Mouse (Mus musculus) heart, postnatal 0 days (tissue): ENCODE data around the gene Hk2. TPM values are rescaled to one million over a fixed set of nuclear protein-coding genes. Genes with fewer than 3 reads are reported as not detected.

ENCODE experiments used
- ATAC-seq: fragments of 200-750 bp; cut with Nextera tagmentation; 2 replicates; pipeline ENCODE4 v1.8.0; 2017; ENCODE audit warnings: low read depth, moderate number of reproducible peaks, moderate library complexity; ENCODE audit not compliant: insufficient read depth
- DNase-seq: peaks from one replicate; pipeline ENCODE4 v3.0.0-alpha.2; 2016; ENCODE audit warnings: low spot score
- H3K27ac ChIP-seq: fragments of 300-500 bp; sonication (generic); 2 replicates; pipeline ENCODE4 v1.5.1; 2014; ENCODE audit warnings: low read depth, mild to moderate bottlenecking
- H3K27me3 ChIP-seq: fragments of 300-500 bp; sonication (generic); 2 replicates; pipeline ENCODE4 v1.6.1; 2014; ENCODE audit warnings: low read length, mixed read lengths; ENCODE audit not compliant: control insufficient read depth, insufficient read depth
- H3K36me3 ChIP-seq: fragments of 300-500 bp; sonication (generic); replicated peaks from 2 replicates; pipeline ENCODE4 v1.6.1; 2014; ENCODE audit warnings: low read length, mixed read lengths; ENCODE audit not compliant: control insufficient read depth, insufficient read depth
- H3K4me1 ChIP-seq: fragments of 300-500 bp; sonication (generic); 2 replicates; pipeline ENCODE4 v1.6.1; 2014; ENCODE audit warnings: antibody characterized with exemption; ENCODE audit not compliant: control insufficient read depth, insufficient read depth
- H3K4me2 ChIP-seq: fragments of 300-500 bp; sonication (generic); 2 replicates; pipeline ENCODE4 v1.6.1; 2014; ENCODE audit warnings: low read depth, mild to moderate bottlenecking, low read length, moderate library complexity
- H3K4me3 ChIP-seq: fragments of 300-500 bp; sonication (generic); 2 replicates; pipeline ENCODE4 v1.5.1; 2014; ENCODE audit warnings: low read depth, low read length
- H3K9ac ChIP-seq: fragments of 300-500 bp; sonication (generic); replicated peaks from 2 replicates; pipeline ENCODE4 v1.6.1; 2014; ENCODE audit warnings: low read depth, low read length, mixed read lengths
- H3K9me3 ChIP-seq: fragments of 300-500 bp; sonication (generic); replicated peaks from 2 replicates; pipeline ENCODE4 v1.6.1; 2016; ENCODE audit warnings: low read length; ENCODE audit not compliant: control insufficient read depth
- CTCF ChIP-seq: IDR thresholded peaks from 2 replicates; pipeline ENCODE4 v1.5.1; 2016; ENCODE audit warnings: antibody characterized with exemption, control low read depth, low read depth
- EP300 ChIP-seq: IDR thresholded peaks from 2 replicates; pipeline ENCODE4 v1.6.1; 2016; ENCODE audit warnings: antibody characterized with exemption, low read depth
- WGBS: fragments of 180-500 bp; shearing (Covaris S2); extraction: QIAGEN DNeasy Blood & Tissue Kit; methylation state at CpG from one replicate; pipeline ENCODE4 v1.1.7; 2014; 5-methylcytosine and 5-hydroxymethylcytosine counted together
- polyA plus RNA-seq: library from polyadenylated mRNA; unstranded; fragments of >200 nt; fragmentation: Nextera tagmentation; extraction: Ambion mirVana; gene quantifications from 2 replicates; pipeline ENCODE4 v1.2.1, GENCODE M21; 2015
- total RNA-seq: library from RNA; depleted of rRNA; stranded (reverse); fragments of >200 nt; gene quantifications from 2 replicates; pipeline ENCODE4 v1.2.3, GENCODE M21; 2014; ENCODE audit warnings: low replicate concordance

Hk2 gene
- total and polyA plus RNA-seq, 2 experiments from 2014 or later, result 29.7 to 50.9 TPM

DNA sequence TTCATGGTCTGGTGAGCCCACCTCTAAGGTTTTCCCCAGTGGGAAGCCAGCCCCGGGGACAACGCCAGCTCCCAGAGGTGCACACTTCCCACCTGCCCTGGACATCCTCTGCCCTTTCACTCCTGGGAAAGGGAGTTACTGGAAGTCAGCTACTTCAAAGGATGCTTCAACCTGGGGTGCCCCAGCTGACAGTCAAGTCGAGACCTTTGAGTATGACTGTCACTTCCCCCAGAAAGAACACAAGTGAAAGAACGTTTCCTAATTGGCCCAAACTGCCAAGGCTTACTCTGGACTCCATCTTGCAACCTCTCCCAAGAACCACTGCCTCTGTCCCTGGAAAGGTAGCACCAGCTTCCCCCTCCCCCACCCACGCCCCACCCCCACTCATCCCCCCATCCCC lies 4.5 kb downstream of the Hk2 start:
- TF ChIP-seq CTCF, result no peak
- TF ChIP-seq EP300, result no peak
- H3K27me3 ChIP-seq, result no peaks in the 10 kb centered on the region
- DNase-seq, result no peak
- no peaks in the 10 kb centered on the region for H3K36me3 ChIP-seq
- no peak overlapping the region for H3K4me2 ChIP-seq
- 58% methylated on average over 5 of the region's 5 CpGs for WGBS
- H3K4me3 ChIP-seq, result no peak overlapping the region
- ATAC-seq, result no peak
- H3K9ac ChIP-seq, result no peak overlapping the region
- H3K27ac ChIP-seq, result no peak overlapping the region
- no peaks in the 10 kb centered on the region for H3K9me3 ChIP-seq
- H3K4me1 ChIP-seq, result peaks cover 21% of the 10 kb centered on the region; the same call in 1 of the 2 replicates

- peaks cover 34% of the 10 kb centered on the region; the same call in 1 of the 2 replicates for H3K4me1 ChIP-seq
- WGBS, result 79% methylated on average over 12 of the region's 12 CpGs
Measured at GRCm38 (mm10) chr6:82767734-82768586, 6.3 kb downstream of the Hk2 start.

GRCm38 (mm10) chr6:82766636-82767035 lies 7.6 kb downstream of the Hk2 start:
- H3K4me3 ChIP-seq, result no peak overlapping the region
- TF ChIP-seq EP300 (no peak), CTCF (no peak)
- no peaks in the 10 kb centered on the region for H3K36me3 ChIP-seq
- no peak overlapping the region for H3K9ac ChIP-seq
- H3K4me1 ChIP-seq, result peaks cover 44% of the 10 kb centered on the region
- no peak overlapping the region for H3K27ac ChIP-seq
- no peak overlapping the region for H3K4me2 ChIP-seq
- 49% methylated on average over 4 of the region's 4 CpGs for WGBS
- H3K27me3 ChIP-seq, result no peaks in the 10 kb centered on the region
- ATAC-seq (no peak), DNase-seq (no peak)
- no peaks in the 10 kb centered on the region for H3K9me3 ChIP-seq

More at GRCm38 (mm10) chr6:82767734-82768586, 6.3 kb downstream of the Hk2 start:
- H3K36me3 ChIP-seq, result no peaks in the 10 kb centered on the region
- H3K4me3 ChIP-seq, result no peak overlapping the region
- no peak overlapping the region for H3K9ac ChIP-seq
- TF ChIP-seq CTCF (no peak), EP300 (no peak)
- no peak overlapping the region for H3K27ac ChIP-seq
- H3K4me2 ChIP-seq, result no peak overlapping the region
- no peaks in the 10 kb centered on the region for H3K9me3 ChIP-seq
- ATAC-seq (no peak), DNase-seq (no peak)
- no peaks in the 10 kb centered on the region for H3K27me3 ChIP-seq

- Histone ChIP-seq H3K4me2 (no peak overlapping the region), H3K9me3 (no peaks in the 10 kb centered on the region), H3K4me3 (no peak overlapping the region), H3K4me1 (peaks cover 42% of the 10 kb centered on the region), H3K9ac (no peak overlapping the region), H3K27ac (peak overlapping the region; percentile 88), H3K36me3 (no peaks in the 10 kb centered on the region), H3K27me3 (no peaks in the 10 kb centered on the region)
- ATAC-seq (no peak), DNase-seq (no peak)
- TF ChIP-seq EP300, result no peak
- TF ChIP-seq CTCF, result no peak
- 94% methylated on average over 2 of the region's 2 CpGs for WGBS
Measured at GRCm38 (mm10) chr6:82765261-82765660, 9.0 kb downstream of the Hk2 start.

- H3K27ac ChIP-seq, result peak overlapping the region; percentile 88
- no peak overlapping the region for H3K4me3 ChIP-seq
- H3K9me3 ChIP-seq, result no peaks in the 10 kb centered on the region
- 5% methylated on average over 9 of the region's 9 CpGs for WGBS
- H3K27me3 ChIP-seq, result no peaks in the 10 kb centered on the region
- H3K36me3 ChIP-seq, result 0 out of 2 replicates have a peak, but pooled peaks cover 4% of the 10 kb centered on the region
- H3K4me2 ChIP-seq, result peak overlapping the region; percentile 34
- DNase-seq (peak; percentile 81), ATAC-seq (peak; percentile 61)
- peak overlapping the region; percentile 6; the same call in 1 of the 2 replicates for H3K9ac ChIP-seq
- H3K4me1 ChIP-seq, result peaks cover 46% of the 10 kb centered on the region
- no peak for TF ChIP-seq CTCF
- TF ChIP-seq EP300, result 0 out of 2 replicates have a peak, but pooled peaks have one; percentile 19
Measured at GRCm38 (mm10) chr6:82763871-82764503, 10.3 kb downstream of the Hk2 start.
